Mouse (Mus musculus): ENCODE data around the gene Nhsl2. TPM values are rescaled to one million over a fixed set of nuclear protein-coding genes. Genes with fewer than 3 reads are reported as not detected.

Gene Nhsl2
- polyA plus RNA-seq, 1 experiment from 2014 or later: 1.3 TPM

- Histone ChIP-seq H3K4me2 (replicated peaks; ENCODE audit: low read depth) (no peak overlapping the region), H3K4me3 (ENCODE audit: low read depth, low read length) (no peak overlapping the region), H3K36me3 (ENCODE audit: control insufficient read depth, insufficient read depth) (no peaks in the 10 kb centered on the region), H3K4me1 (replicated peaks; ENCODE audit: control insufficient read depth, insufficient read depth, low read length) (no peaks in the 10 kb centered on the region), H3K27me3 (replicated peaks; ENCODE audit: control insufficient read depth, insufficient read depth, low read length) (no peaks in the 10 kb centered on the region), H3K9me3 (ENCODE audit: control insufficient read depth) (no peaks in the 10 kb centered on the region), H3K27ac (ENCODE audit: low read depth, low read length) (no peak overlapping the region), H3K9ac (ENCODE audit: low read depth, low read length) (no peak overlapping the region)
- 60% methylated on average over 2 of the region's 2 CpGs for WGBS
- ATAC-seq: no peak
- TF ChIP-seq CTCF (IDR thresholded peaks at IDR 0.05; ENCODE audit: low read depth): no peak
Observed at GRCm38 (mm10) chrX:101876136-101876535, 27.0 kb downstream of the Nhsl2 start.

- Histone ChIP-seq H3K9me3 (ENCODE audit: control insufficient read depth) (no peaks in the 10 kb centered on the region), H3K36me3 (ENCODE audit: control insufficient read depth, insufficient read depth) (no peaks in the 10 kb centered on the region), H3K4me3 (ENCODE audit: low read depth, low read length) (no peak overlapping the region), H3K4me1 (replicated peaks; ENCODE audit: control insufficient read depth, insufficient read depth, low read length) (no peaks in the 10 kb centered on the region), H3K4me2 (replicated peaks; ENCODE audit: low read depth) (no peak overlapping the region), H3K27me3 (replicated peaks; ENCODE audit: control insufficient read depth, insufficient read depth, low read length) (no peaks in the 10 kb centered on the region), H3K27ac (ENCODE audit: low read depth, low read length) (no peak overlapping the region), H3K9ac (ENCODE audit: low read depth, low read length) (no peak overlapping the region)
- no peak for TF ChIP-seq CTCF (IDR thresholded peaks at IDR 0.05; ENCODE audit: low read depth)
- 77% methylated on average over 4 of the region's 4 CpGs for WGBS
- no peak for ATAC-seq
Observed at GRCm38 (mm10) chrX:101877840-101878239, 28.7 kb downstream of the Nhsl2 start.

- no peak overlapping the region for H3K27ac ChIP-seq (ENCODE audit: low read depth, low read length)
- no peak for TF ChIP-seq CTCF (IDR thresholded peaks at IDR 0.05; ENCODE audit: low read depth)
- 69% methylated on average over 4 of the region's 4 CpGs for WGBS
- H3K36me3 ChIP-seq (ENCODE audit: control insufficient read depth, insufficient read depth): no peaks in the 10 kb centered on the region
- H3K4me1 ChIP-seq (replicated peaks; ENCODE audit: control insufficient read depth, insufficient read depth, low read length): no peaks in the 10 kb centered on the region
- H3K27me3 ChIP-seq (replicated peaks; ENCODE audit: control insufficient read depth, insufficient read depth, low read length): no peaks in the 10 kb centered on the region
- no peak overlapping the region for H3K4me3 ChIP-seq (ENCODE audit: low read depth, low read length)
- ATAC-seq: no peak
- no peaks in the 10 kb centered on the region for H3K9me3 ChIP-seq (ENCODE audit: control insufficient read depth)
- H3K9ac ChIP-seq (ENCODE audit: low read depth, low read length): no peak overlapping the region
- no peak overlapping the region for H3K4me2 ChIP-seq (replicated peaks; ENCODE audit: low read depth)
Observed at GRCm38 (mm10) chrX:101878546-101878945, 29.4 kb downstream of the Nhsl2 start.

GRCm38 (mm10) chrX:101882141-101882751 lies 33.1 kb downstream of the Nhsl2 start:
- Histone ChIP-seq H3K27me3 (replicated peaks; ENCODE audit: control insufficient read depth, insufficient read depth, low read length) (no peaks in the 10 kb centered on the region), H3K36me3 (ENCODE audit: control insufficient read depth, insufficient read depth) (no peaks in the 10 kb centered on the region), H3K4me2 (replicated peaks; ENCODE audit: low read depth) (no peak overlapping the region), H3K4me1 (replicated peaks; ENCODE audit: control insufficient read depth, insufficient read depth, low read length) (no peaks in the 10 kb centered on the region), H3K4me3 (ENCODE audit: low read depth, low read length) (no peak overlapping the region), H3K9me3 (ENCODE audit: control insufficient read depth) (no peaks in the 10 kb centered on the region), H3K9ac (ENCODE audit: low read depth, low read length) (no peak overlapping the region), H3K27ac (ENCODE audit: low read depth, low read length) (no peak overlapping the region)
- WGBS: 50% methylated on average over 3 of the region's 3 CpGs
- ATAC-seq: no peak
- no peak for TF ChIP-seq CTCF (IDR thresholded peaks at IDR 0.05; ENCODE audit: low read depth)

GRCm38 (mm10) chrX:101889384-101889783 lies 40.2 kb downstream of the Nhsl2 start:
- Histone ChIP-seq H3K9ac (ENCODE audit: low read depth, low read length) (no peak overlapping the region), H3K4me1 (replicated peaks; ENCODE audit: control insufficient read depth, insufficient read depth, low read length) (no peaks in the 10 kb centered on the region), H3K36me3 (ENCODE audit: control insufficient read depth, insufficient read depth) (no peaks in the 10 kb centered on the region), H3K4me2 (replicated peaks; ENCODE audit: low read depth) (no peak overlapping the region), H3K4me3 (ENCODE audit: low read depth, low read length) (no peak overlapping the region), H3K27me3 (replicated peaks; ENCODE audit: control insufficient read depth, insufficient read depth, low read length) (no peaks in the 10 kb centered on the region), H3K9me3 (ENCODE audit: control insufficient read depth) (no peaks in the 10 kb centered on the region), H3K27ac (ENCODE audit: low read depth, low read length) (no peak overlapping the region)
- no peak for ATAC-seq
- WGBS: 38% methylated on average over 4 of the region's 4 CpGs
- TF ChIP-seq CTCF (IDR thresholded peaks at IDR 0.05; ENCODE audit: low read depth): no peak

GRCm38 (mm10) chrX:101889813-101890469 lies 40.8 kb downstream of the Nhsl2 start:
- H3K4me2 ChIP-seq (replicated peaks; ENCODE audit: low read depth): no peak overlapping the region
- no peak overlapping the region for H3K9ac ChIP-seq (ENCODE audit: low read depth, low read length)
- WGBS: 86% methylated on average over 4 of the region's 4 CpGs
- no peaks in the 10 kb centered on the region for H3K27me3 ChIP-seq (replicated peaks; ENCODE audit: control insufficient read depth, insufficient read depth, low read length)
- no peaks in the 10 kb centered on the region for H3K4me1 ChIP-seq (replicated peaks; ENCODE audit: control insufficient read depth, insufficient read depth, low read length)
- H3K36me3 ChIP-seq (ENCODE audit: control insufficient read depth, insufficient read depth): no peaks in the 10 kb centered on the region
- H3K9me3 ChIP-seq (ENCODE audit: control insufficient read depth): no peaks in the 10 kb centered on the region
- no peak for TF ChIP-seq CTCF (IDR thresholded peaks at IDR 0.05; ENCODE audit: low read depth)
- no peak overlapping the region for H3K4me3 ChIP-seq (ENCODE audit: low read depth, low read length)
- no peak for ATAC-seq
- H3K27ac ChIP-seq (ENCODE audit: low read depth, low read length): no peak overlapping the region
